Mouse (Mus musculus) kidney, adult 9 months (tissue): ENCODE measurements around the gene Ppm1m.
A peak's percentile ranks its signal among the peaks of the same experiment; 100 is the strongest.
"Not testable (repeated sequence)": the region's sequence is repeated elsewhere in the genome, so short reads cannot be mapped to it uniquely, and the experiment has no call there.

ENCODE experiments used
- DNase-seq: peaks from one replicate; pipeline ENCODE4 v3.0.0; 2022

Gene Ppm1m

GRCm38 (mm10) chr9:106191355-106191754, 8.2 kb downstream of the Ppm1m start:
- DNase-seq = no peak

DNA sequence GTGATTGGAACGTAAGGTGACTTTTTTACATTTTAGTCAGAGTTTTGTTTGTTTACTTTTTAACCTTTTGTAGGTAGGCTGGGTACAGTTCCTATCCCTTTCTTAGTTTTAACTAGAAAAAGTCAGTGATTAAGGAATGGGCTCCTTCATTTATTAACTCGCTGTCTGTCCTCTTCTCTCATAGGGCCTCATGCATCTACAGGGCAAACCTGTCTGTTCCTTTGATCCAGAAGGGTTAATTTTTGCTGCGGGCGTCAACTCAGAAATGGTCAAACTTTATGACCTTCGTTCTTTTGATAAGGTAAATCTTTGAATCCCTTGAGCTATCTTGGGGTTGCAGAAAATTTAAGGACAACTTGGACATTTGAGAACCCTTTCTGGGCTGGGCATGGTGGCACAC, 15.6 kb downstream of the Ppm1m start:
- DNase-seq = peak; percentile 82

- DNase-seq = peak; percentile 51
Measured at GRCm38 (mm10) chr9:106182146-106182545, 17.4 kb downstream of the Ppm1m start.

DNA sequence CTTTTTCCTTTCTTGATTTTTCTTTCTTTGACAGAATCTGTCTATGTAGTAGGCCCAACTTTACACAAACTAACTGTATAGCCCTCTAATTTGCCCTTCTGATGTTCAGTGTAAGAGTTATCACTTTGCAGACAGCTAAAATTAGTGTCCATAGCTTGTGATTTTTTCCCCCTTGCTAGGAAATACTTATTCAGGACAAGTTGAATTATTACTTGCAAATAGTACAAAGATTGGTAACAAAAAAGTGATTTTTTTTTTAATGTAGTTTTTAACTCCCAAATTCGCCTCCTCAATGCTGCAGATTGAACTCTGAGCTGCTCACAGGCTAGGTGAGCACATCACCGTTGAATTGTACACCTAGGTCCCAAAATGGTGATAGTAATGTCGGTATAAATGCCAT, 19.6 kb downstream of the Ppm1m start:
- DNase-seq = no peak

DNA sequence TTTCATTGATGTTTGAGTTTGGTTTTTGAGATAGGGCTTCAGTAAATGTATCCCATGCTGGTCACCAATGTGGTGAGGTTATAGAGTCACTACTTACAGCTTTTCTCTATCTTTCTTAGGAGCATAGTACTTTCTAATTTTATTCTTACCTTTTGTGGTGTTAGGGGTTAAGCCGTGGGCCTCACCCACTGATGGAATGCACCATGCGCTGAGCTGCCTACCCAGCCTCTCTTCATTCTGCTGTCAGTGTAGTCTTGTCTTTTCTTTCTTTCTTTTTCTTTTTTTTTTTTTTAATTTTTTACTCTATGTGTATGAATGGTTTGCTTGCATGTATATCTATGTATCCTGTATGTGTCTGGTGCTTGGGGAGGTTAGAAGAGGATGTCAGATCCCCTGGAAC, 20.1 kb downstream of the Ppm1m start:
- DNase-seq = no peak

DNA sequence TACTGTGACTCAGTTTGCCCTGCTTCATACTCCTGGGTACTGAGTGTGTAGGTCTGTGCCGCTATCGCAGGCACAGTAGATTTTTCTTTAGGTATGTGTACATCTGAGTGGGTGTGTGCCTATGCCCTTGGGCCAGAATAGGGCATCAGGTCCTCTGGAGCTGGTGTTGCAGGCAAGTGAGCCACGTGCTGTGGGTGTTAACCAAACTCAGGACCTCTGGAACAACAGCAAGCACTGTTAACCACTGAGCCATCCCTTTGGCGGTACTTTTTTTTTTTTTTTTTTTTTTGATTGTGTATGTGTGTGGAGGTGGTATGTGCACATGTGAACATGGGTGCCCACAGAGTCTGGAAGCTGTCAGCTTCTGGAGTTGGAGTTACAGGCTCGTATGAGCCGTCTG, 21.7 kb downstream of the Ppm1m start:
- no peak for DNase-seq

- DNase-seq = no peak
Measured at GRCm38 (mm10) chr9:106176769-106177168, 22.8 kb downstream of the Ppm1m start.

GRCm38 (mm10) chr9:106175552-106176200, 23.9 kb downstream of the Ppm1m start:
- DNase-seq = no peak

DNA sequence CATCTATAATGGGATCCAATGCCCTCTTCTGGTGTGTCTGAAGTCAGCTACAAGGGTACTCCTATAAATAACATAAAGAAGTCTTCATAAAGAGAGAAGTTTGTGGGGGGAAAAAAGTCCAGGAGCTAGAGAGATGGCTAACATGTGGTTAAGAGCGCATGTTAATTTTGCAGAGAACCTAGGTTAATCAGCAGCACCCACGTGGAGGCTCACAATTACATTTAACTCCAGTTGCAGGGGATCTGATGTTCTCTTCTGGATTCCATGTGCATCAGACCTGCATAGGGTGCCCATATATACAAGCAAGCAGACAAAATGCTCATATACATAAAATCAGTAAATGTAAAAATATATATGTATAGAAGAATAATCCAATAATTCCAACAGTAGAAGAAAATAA, 26.2 kb downstream of the Ppm1m start:
- DNase-seq = no peak

- DNase-seq = no peak
Measured at GRCm38 (mm10) chr9:106172527-106172926, 27.0 kb downstream of the Ppm1m start.

GRCm38 (mm10) chr9:106171346-106172158, 28.0 kb downstream of the Ppm1m start:
- peak; percentile 90 for DNase-seq

- peak; percentile 87 for DNase-seq
Measured at GRCm38 (mm10) chr9:106170556-106171345, 28.8 kb downstream of the Ppm1m start, which contains the start of gene Wdr82. Gene Wdr82, plus strand, starts transcription at chr9:106170928.

DNA sequence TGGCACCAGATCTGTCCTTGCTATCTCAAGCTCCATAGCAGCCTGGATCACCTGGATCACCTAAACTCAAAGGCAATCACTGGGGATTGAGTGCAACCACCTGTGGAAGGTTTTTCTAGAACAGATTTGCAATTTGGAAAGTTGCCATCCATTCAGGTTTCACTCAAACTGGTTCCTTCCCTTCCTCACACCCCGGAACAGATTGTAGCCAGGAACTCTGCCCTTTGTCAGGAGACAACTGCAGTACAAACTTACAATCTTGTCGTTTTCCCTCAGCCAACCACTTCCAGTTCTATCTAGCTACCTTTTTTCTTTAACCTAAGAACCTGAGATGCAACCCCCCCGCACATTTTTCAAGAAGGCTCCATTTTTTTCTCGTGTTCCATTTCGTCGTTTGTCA, 29.6 kb downstream of the Ppm1m start:
- peak; percentile 56 for DNase-seq

GRCm38 (mm10) chr9:106169006-106169405, 30.5 kb downstream of the Ppm1m start:
- not testable (repeated sequence) for DNase-seq

- no peak for DNase-seq
Measured at GRCm38 (mm10) chr9:106167703-106168102, 31.8 kb downstream of the Ppm1m start.

GRCm38 (mm10) chr9:106167241-106167640, 32.3 kb downstream of the Ppm1m start:
- DNase-seq = no peak

DNA sequence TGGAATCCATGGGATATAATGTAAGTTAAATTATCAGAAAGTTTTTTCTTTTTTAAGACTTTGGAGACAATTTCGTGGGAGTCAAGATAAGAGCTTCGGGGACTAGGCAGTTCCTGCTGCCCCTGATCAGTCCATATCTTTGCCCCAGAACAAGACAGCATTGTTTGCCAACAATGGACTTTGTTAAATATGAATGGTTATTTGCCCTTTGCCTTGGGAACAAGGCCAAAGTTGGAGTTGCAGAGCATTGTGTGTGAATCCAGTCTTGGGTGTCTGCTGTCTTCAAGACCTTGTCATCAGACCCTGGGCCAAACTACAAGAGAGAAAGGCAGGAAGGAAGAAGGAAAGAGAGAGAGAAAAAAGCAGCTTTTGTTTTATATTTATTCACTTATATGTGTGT, 32.8 kb downstream of the Ppm1m start:
- DNase-seq = no peak

GRCm38 (mm10) chr9:106160426-106160825, 39.1 kb downstream of the Ppm1m start:
- DNase-seq = no peak

DNA sequence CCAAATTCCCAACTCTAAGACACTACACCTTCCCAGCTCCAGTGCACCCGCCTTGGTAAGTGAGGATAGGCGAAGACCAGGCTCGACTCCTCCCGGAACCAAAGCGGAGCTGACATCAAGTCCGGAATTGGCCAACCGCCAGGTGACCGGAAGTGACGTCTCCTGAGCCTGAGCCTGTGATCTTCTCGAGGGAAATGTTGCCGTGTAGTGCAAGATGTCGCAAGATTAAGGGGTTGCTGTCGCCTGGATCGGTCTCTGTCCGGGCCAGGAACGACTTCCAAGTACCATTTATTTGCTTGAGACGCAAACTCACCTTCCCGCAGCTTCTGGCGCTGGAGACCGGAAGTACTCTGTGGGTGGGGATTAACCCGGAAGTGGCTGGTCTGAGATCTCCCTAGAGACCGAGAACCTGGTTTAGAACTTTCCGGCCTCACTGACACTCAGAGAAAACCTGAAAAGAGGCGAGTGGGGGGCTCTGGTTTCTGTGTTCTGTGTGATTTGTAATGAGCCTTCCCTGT, 39.7 kb downstream of the Ppm1m start:
- peak; percentile 98 for DNase-seq

DNA sequence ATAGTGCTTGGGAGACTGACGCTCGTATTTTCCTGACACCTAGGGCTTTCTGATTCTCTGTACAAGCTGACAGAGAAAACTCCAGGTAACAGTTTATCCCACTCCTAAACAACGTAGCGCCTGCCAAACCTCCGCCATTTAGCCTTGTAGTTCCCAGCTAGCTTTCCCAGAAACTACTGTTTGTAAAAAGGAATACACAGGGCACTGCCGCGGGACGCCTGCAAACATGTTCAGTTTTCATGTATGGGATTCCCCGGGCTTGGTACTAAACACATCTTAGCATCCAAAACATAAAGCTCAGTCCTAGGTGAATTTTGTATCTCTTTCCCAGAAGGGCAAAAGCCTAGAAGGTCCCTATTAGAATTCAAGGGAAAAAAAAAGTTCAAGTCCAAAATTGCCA, 40.3 kb downstream of the Ppm1m start:
- DNase-seq = no peak

GRCm38 (mm10) chr9:106158037-106158491, 41.5 kb downstream of the Ppm1m start, which contains the start of gene Glyctk:
Gene Glyctk, minus strand, starts transcription at chr9:106158138.
- peak; percentile 92 for DNase-seq

DNA sequence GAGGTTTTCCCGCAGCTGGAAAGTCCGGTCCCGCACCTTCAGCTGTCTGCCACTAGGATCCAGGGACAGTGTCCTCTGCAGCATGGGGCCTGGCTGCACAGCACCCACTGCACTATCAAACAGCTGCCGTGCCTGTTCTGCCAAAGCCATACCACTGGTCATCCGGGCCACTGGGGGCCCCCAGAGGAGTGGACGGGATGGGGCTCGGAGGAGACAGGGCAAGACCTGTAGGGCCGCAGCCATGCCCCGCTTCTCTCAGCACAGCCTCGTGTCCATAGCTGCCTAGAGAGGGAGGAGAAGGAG, 42.0 kb downstream of the Ppm1m start:
- DNase-seq = no peak

- DNase-seq = peak; percentile 72
Measured at GRCm38 (mm10) chr9:106156921-106157622, 42.5 kb downstream of the Ppm1m start.
